Mouse (Mus musculus) CD4-positive, CD25-positive, alpha-beta regulatory T cell, adult 2 months (primary cell): Measurements from ENCODE around the gene Utp11.

ENCODE experiments used
- DNase-seq: peaks from one replicate; pipeline ENCODE4 v3.0.0-alpha.2; 2012; ENCODE audit warnings: low read depth, low spot score

The Utp11 gene

DNA sequence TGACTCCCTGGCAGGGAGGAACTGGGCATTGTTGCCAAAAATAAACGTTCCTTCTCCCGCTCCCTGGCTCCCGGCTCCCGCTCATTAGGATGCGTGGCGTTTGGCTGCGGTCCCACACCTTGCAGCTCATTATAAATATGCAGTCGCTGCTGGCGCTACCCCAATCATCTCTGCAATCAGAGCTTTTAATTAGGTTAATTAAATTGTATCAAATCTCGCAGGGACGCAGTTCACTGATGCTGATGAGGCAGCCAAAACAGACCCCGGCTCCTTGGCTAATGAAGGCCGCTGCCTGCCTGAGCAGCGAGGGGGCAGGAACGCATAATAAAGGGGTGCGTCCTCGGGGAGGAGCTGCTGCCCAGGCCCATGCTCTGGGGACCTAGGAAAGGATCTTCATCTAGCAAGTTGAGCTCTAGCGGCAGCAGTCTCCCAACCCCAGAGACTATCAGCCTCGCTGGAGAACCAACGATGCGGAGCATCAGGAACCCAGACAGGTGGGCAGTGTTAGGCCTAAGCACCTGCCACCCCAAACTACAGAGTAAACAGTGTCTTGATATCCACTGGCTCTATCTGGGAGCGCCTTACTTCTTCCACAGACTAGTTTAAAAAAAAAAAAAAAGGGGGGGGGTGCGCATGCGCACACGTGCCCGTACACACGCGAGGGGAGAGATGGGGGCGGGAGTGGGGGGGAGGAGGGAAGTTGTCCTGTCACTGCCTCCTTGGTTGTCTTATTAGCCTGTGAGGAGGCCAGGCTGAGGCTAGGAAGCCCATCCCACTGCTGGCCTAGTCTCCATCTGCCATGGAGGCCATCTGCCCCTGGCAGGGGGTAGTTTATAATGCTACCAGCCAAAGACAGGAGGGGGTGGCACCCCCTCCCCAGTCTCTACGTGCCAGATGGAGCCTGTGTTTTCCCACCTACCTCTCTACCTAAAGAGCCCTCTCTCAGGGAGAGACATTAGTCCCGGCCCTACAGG is 20.8 kb downstream of the Utp11 start:
- no peak for DNase-seq

GRCm38 (mm10) chr4:124671583-124671982 is 21.8 kb downstream of the Utp11 start:
- DNase-seq: no peak

DNA sequence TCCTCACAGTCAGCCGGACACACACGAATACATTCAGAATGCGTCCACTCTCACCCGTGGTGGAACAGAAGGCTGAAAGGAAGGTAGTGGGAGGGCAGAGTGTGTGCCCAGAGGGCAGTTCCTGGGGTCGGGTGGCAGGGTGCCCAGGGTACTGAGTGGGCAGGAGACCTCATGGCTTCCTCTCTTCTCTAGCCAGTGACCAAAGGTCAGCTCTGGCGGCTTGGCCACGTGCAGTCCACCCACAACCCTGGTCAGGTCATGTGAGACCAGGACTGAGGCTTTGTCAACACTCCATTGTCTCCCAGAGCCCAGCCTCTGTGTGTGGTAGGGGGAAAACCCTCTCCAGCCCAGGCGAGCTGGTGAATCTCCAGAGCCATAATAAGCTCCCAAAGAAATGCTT is 23.2 kb downstream of the Utp11 start:
- DNase-seq: no peak

DNA sequence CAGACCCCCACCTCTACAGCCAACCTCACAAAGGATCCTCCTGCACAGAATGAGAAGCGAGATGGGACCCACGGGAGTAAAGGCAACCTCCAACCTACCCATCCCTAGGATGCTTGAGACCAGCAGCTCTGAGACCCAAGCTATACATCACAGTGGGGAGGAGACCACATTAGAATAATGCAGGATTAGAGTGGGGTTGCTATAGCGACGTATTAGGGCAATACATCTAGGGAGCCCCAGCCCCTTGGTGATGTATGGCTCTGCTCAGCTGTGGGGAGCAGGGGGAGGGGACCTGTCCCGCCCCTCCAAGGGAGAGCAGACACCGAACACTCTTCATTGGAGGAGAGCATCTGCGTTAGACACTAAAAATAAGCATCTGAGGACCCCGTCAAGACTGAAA is 25.3 kb downstream of the Utp11 start:
- no peak for DNase-seq

- no peak for DNase-seq
These were observed 25.8 kb downstream of the Utp11 start for GRCm38 (mm10) chr4:124667476-124668033.

GRCm38 (mm10) chr4:124664604-124665003 is 28.8 kb downstream of the Utp11 start:
- no peak for DNase-seq

DNA sequence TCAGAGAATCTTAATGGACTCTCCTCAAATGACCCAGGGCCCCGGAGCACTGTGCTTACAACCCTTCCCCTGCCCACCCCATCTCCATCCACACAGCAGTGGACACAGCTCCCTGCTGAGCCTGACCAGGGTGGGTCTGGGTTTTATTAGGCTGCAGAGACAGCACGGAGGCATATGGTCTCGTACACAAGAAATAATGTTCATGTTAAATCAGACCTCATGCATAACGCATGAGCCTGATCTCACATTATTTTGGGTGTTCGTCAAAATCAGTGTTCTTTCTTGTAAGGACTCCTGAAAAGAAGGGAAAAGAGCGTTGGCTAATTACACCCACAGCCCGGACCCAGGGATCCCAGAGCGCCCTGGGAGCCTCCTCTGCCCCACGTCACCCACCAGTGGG is 29.2 kb downstream of the Utp11 start:
- no peak for DNase-seq

DNA sequence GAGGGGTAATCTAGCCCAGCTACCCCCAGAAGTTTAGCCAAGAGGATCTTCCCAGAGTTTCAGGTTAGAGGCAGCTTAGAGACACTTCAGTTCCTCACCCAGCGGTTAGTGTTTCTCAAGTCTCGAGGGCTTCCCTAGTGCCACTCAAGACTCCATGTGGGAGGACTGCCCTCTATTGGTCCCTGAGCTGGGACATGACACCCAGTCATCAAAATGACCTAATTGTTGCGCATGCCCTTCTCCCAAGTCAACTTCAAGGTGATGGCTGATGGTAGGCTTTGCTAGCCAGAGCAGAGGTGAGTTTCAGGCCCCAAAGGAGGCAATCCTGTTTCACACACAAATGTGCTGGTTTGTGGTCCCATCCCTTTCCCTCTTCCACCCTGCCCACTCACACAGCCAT is 30.4 kb downstream of the Utp11 start:
- DNase-seq: no peak

GRCm38 (mm10) chr4:124660603-124661002 is 32.8 kb downstream of the Utp11 start:
- DNase-seq: no peak

- no peak for DNase-seq
These were observed 33.9 kb downstream of the Utp11 start for GRCm38 (mm10) chr4:124659251-124660217.

GRCm38 (mm10) chr4:124658412-124658851 is 35.0 kb downstream of the Utp11 start:
- peak; percentile 17 for DNase-seq

GRCm38 (mm10) chr4:124657781-124658180 is 35.6 kb downstream of the Utp11 start:
- DNase-seq: peak; percentile 34

DNA sequence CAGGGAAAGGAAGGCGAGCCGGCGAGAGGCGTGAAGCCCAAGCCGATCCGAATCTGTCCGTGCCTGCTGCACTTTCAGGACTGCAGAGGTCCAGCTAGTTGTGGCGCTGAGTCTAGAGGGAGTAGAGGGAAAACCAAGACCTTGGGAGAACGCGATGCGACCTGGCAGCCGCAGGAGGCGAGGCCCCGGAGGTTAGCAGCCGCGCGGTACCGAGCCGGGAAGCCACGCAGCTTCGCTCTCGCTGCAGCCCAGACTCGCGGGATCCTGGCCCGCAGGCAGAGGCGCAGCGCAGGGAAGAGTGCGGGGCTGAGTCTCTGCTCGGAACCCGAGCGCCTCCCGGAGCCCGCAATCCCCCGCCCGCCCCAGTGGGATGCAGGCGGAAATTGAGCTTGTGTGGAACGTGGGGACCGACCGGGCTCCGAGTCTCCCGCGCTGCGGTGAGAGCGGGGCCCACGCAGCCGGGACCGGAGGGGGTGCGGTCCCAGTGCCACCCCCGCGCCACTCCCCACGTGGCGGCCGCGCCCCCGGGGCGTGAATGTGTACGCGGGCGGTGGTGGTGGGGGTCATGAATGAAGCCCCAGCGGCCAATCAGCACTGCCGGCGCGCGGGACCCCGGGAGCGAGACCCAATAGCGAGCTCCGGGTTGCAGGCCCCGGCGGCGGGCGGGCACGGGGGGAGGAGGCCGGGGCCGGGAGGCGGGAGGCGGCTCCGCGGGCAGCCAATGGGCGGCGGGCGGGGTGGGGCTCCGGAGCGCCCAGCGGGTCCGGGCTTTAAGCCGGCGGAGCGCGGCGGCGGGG is 36.3 kb downstream of the Utp11 start:
- peak; percentile 65 for DNase-seq

GRCm38 (mm10) chr4:124656518-124656853 is 36.9 kb downstream of the Utp11 start, which contains the start of gene Pou3f1:
Pou3f1 (plus strand) TSS chr4:124656807.
- DNase-seq: no peak

- DNase-seq: no peak
These were observed 40.5 kb downstream of the Utp11 start for GRCm38 (mm10) chr4:124652886-124653285.

- DNase-seq: no peak
These were observed 45.5 kb downstream of the Utp11 start for GRCm38 (mm10) chr4:124647909-124648308.

GRCm38 (mm10) chr4:124646591-124646990 is 46.8 kb downstream of the Utp11 start:
- no peak for DNase-seq

GRCm38 (mm10) chr4:124644974-124645433 is 48.4 kb downstream of the Utp11 start:
- DNase-seq: no peak

- no peak for DNase-seq
These were observed 49.5 kb downstream of the Utp11 start for GRCm38 (mm10) chr4:124643859-124644258.

GRCm38 (mm10) chr4:124639715-124640114 is 53.7 kb downstream of the Utp11 start:
- DNase-seq: no peak

DNA sequence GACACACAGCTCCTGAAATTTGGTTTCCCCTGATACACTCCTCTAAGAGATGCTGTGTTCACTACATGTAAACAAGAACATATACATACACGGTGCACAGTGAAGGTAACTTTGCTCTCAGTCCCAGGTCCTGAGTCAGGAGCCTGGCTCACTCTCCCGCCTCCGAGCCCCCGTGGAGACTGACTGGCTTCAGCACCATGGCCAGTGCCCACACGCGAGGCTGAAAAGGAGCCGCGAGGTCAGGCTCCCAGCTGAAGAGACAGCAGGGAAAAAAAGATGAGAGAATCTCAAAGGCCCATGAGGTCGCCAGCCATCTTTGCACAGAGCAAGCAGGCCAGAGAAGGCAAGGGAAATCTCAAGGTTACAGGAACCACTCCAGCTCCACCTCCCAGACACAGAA is 60.1 kb downstream of the Utp11 start:
- no peak for DNase-seq
